Mouse (Mus musculus) megakaryocyte, embryonic 14.5 days (primary cell): ENCODE data around the gene Ift140. TPM values are rescaled to one million over a fixed set of nuclear protein-coding genes. Genes with fewer than 3 reads are reported as not detected.
A peak's percentile ranks its signal among the peaks of the same experiment; 100 is the strongest.

Experiments
- H3K27me3 ChIP-seq: replicated peaks from 2 replicates; pipeline ENCODE3; 2012; ENCODE audit warnings: inconsistent platforms
- H3K36me3 ChIP-seq: replicated peaks from 2 replicates; pipeline ENCODE3; 2012; ENCODE audit warnings: low read length, inconsistent platforms, mixed read lengths
- H3K4me1 ChIP-seq: 2 replicates; pipeline ENCODE4 v1.6.1; 2012; ENCODE audit warnings: inconsistent platforms
- H3K4me3 ChIP-seq: replicated peaks from 2 replicates; pipeline ENCODE3; 2012; ENCODE audit warnings: moderate library complexity, mild to moderate bottlenecking, inconsistent platforms
- H3K9me3 ChIP-seq: 2 replicates; pipeline ENCODE4 v1.6.1; 2012; ENCODE audit warnings: inconsistent platforms
- FLI1 ChIP-seq: IDR thresholded peaks from 2 replicates; pipeline ENCODE4 v1.6.1; 2012; ENCODE audit warnings: low read length, inconsistent platforms, mixed read lengths
- GATA1 ChIP-seq: IDR thresholded peaks from 3 replicates; pipeline ENCODE4 v1.6.1; 2012; ENCODE audit warnings: mixed read lengths, low read length, inconsistent platforms, borderline replicate concordance
- polyA plus RNA-seq: library from polyadenylated mRNA; stranded (reverse); fragments of >175 nt; gene quantifications from 2 replicates; pipeline ENCODE4 v1.2.3, GENCODE M21; 2012; ENCODE audit warnings: low replicate concordance; ENCODE audit not compliant: insufficient read depth

The Ift140 gene
- polyA plus RNA-seq, 1 experiment = 7.4 TPM

- no peaks in the 10 kb centered on the region for H3K27me3 ChIP-seq
- H3K4me3 ChIP-seq = no peak overlapping the region
- H3K9me3 ChIP-seq = no peaks in the 10 kb centered on the region
- H3K36me3 ChIP-seq = peaks cover 75% of the 10 kb centered on the region
- peaks cover 19% of the 10 kb centered on the region for H3K4me1 ChIP-seq
- TF ChIP-seq FLI1 = no peak
- TF ChIP-seq GATA1 = no peak
These were observed 29.0 kb downstream of the Ift140 start for GRCm38 (mm10) chr17:25044879-25045278.

- Histone ChIP-seq H3K27me3 (no peaks in the 10 kb centered on the region), H3K36me3 (peaks cover 76% of the 10 kb centered on the region), H3K4me1 (peaks cover 19% of the 10 kb centered on the region), H3K4me3 (no peak overlapping the region), H3K9me3 (no peaks in the 10 kb centered on the region)
- TF ChIP-seq FLI1 = no peak
- TF ChIP-seq GATA1 = no peak
These were observed 29.4 kb downstream of the Ift140 start for GRCm38 (mm10) chr17:25045281-25045680.

- no peak for TF ChIP-seq GATA1
- TF ChIP-seq FLI1 = no peak
- H3K4me1 ChIP-seq = peaks cover 17% of the 10 kb centered on the region
- H3K27me3 ChIP-seq = no peaks in the 10 kb centered on the region
- H3K4me3 ChIP-seq = no peak overlapping the region
- H3K36me3 ChIP-seq = peaks cover 71% of the 10 kb centered on the region
- no peaks in the 10 kb centered on the region for H3K9me3 ChIP-seq
These were observed 31.3 kb downstream of the Ift140 start for GRCm38 (mm10) chr17:25047143-25047542.

- TF ChIP-seq FLI1 (no peak), GATA1 (no peak)
- H3K4me3 ChIP-seq = no peak overlapping the region
- no peaks in the 10 kb centered on the region for H3K4me1 ChIP-seq
- no peaks in the 10 kb centered on the region for H3K27me3 ChIP-seq
- peaks cover 91% of the 10 kb centered on the region for H3K36me3 ChIP-seq
- H3K9me3 ChIP-seq = no peaks in the 10 kb centered on the region
These were observed 37.4 kb downstream of the Ift140 start for GRCm38 (mm10) chr17:25053274-25053673.

GRCm38 (mm10) chr17:25057041-25057440 is 41.2 kb downstream of the Ift140 start:
- Histone ChIP-seq H3K27me3 (no peaks in the 10 kb centered on the region), H3K4me1 (peaks cover 4% of the 10 kb centered on the region; the same call in 1 of the 2 replicates), H3K4me3 (no peak overlapping the region), H3K9me3 (no peaks in the 10 kb centered on the region), H3K36me3 (peaks cover 92% of the 10 kb centered on the region)
- TF ChIP-seq GATA1 (no peak), FLI1 (no peak)

- Histone ChIP-seq H3K9me3 (no peaks in the 10 kb centered on the region), H3K4me3 (no peak overlapping the region), H3K27me3 (no peaks in the 10 kb centered on the region), H3K36me3 (peaks cover 75% of the 10 kb centered on the region), H3K4me1 (peaks cover 43% of the 10 kb centered on the region)
- no peak for TF ChIP-seq GATA1
- TF ChIP-seq FLI1 = no peak
These were observed 47.4 kb downstream of the Ift140 start for GRCm38 (mm10) chr17:25063261-25063660.

GRCm38 (mm10) chr17:25063872-25064271 is 48.0 kb downstream of the Ift140 start:
- no peak for TF ChIP-seq FLI1
- TF ChIP-seq GATA1 = no peak
- Histone ChIP-seq H3K36me3 (peaks cover 69% of the 10 kb centered on the region), H3K27me3 (no peaks in the 10 kb centered on the region)

GRCm38 (mm10) chr17:25064351-25064750 is 48.5 kb downstream of the Ift140 start:
- TF ChIP-seq FLI1 = no peak
- TF ChIP-seq GATA1 = no peak
- H3K4me3 ChIP-seq = no peak overlapping the region
- peaks cover 54% of the 10 kb centered on the region for H3K4me1 ChIP-seq
- no peaks in the 10 kb centered on the region for H3K9me3 ChIP-seq
- no peaks in the 10 kb centered on the region for H3K27me3 ChIP-seq
- H3K36me3 ChIP-seq = peaks cover 64% of the 10 kb centered on the region

More at GRCm38 (mm10) chr17:25063872-25064271, 48.0 kb downstream of the Ift140 start:
- Histone ChIP-seq H3K4me3 (no peak overlapping the region), H3K9me3 (no peaks in the 10 kb centered on the region), H3K4me1 (peaks cover 49% of the 10 kb centered on the region)

GRCm38 (mm10) chr17:25065189-25065588 is 49.3 kb downstream of the Ift140 start:
- peaks cover 61% of the 10 kb centered on the region for H3K36me3 ChIP-seq
- no peak overlapping the region for H3K4me3 ChIP-seq
- no peaks in the 10 kb centered on the region for H3K9me3 ChIP-seq
- no peaks in the 10 kb centered on the region for H3K27me3 ChIP-seq
- H3K4me1 ChIP-seq = peaks cover 62% of the 10 kb centered on the region
- no peak for TF ChIP-seq GATA1
- TF ChIP-seq FLI1 = no peak

GRCm38 (mm10) chr17:25066595-25066994 is 50.7 kb downstream of the Ift140 start:
- Histone ChIP-seq H3K4me3 (no peak overlapping the region), H3K4me1 (peaks cover 73% of the 10 kb centered on the region), H3K36me3 (peaks cover 64% of the 10 kb centered on the region), H3K9me3 (no peaks in the 10 kb centered on the region), H3K27me3 (no peaks in the 10 kb centered on the region)
- no peak for TF ChIP-seq FLI1
- TF ChIP-seq GATA1 = no peak

GRCm38 (mm10) chr17:25067442-25067851 is 51.6 kb downstream of the Ift140 start:
- no peak for TF ChIP-seq GATA1
- no peak for TF ChIP-seq FLI1
- H3K4me3 ChIP-seq = peak overlapping the region; percentile 10
- H3K36me3 ChIP-seq = peaks cover 55% of the 10 kb centered on the region

More at GRCm38 (mm10) chr17:25067442-25067851, 51.6 kb downstream of the Ift140 start:
- Histone ChIP-seq H3K27me3 (no peaks in the 10 kb centered on the region), H3K9me3 (no peaks in the 10 kb centered on the region), H3K4me1 (peaks cover 70% of the 10 kb centered on the region)
